Mouse (Mus musculus) neural tube, embryonic 11.5 days (tissue): ENCODE results near the gene Msmp. TPM values are rescaled to one million over a fixed set of nuclear protein-coding genes. Genes with fewer than 3 reads are reported as not detected.

Experiments
- ATAC-seq: fragments of 200-750 bp; cut with Nextera tagmentation; 2 replicates; pipeline ENCODE4 v1.8.0; 2017; ENCODE audit warnings: moderate number of reproducible peaks, mild to moderate bottlenecking, moderate TSS enrichment, moderate library complexity; ENCODE audit not compliant: insufficient read depth, low FRiP score, low TSS enrichment
- DNase-seq: peaks from one replicate; pipeline ENCODE4 v3.0.0-alpha.2; 2015; ENCODE audit warnings: low spot score
- H3K27ac ChIP-seq: fragments of 300-500 bp; sonication (generic); 2 replicates; pipeline ENCODE4 v1.5.1; 2014; ENCODE audit warnings: low read depth, mild to moderate bottlenecking, low read length
- H3K27me3 ChIP-seq: fragments of 300-500 bp; sonication (generic); 2 replicates; pipeline ENCODE4 v1.6.1; 2014; ENCODE audit warnings: mild to moderate bottlenecking, low read length, mixed read lengths; ENCODE audit not compliant: control insufficient read depth, insufficient read depth
- H3K36me3 ChIP-seq: fragments of 300-500 bp; sonication (generic); 2 replicates; pipeline ENCODE4 v1.6.1; 2014; ENCODE audit warnings: mild to moderate bottlenecking, low read length, moderate library complexity, mixed read lengths; ENCODE audit not compliant: control insufficient read depth, insufficient read depth
- H3K4me1 ChIP-seq: fragments of 300-500 bp; sonication (generic); 2 replicates; pipeline ENCODE4 v1.6.1; 2014; ENCODE audit warnings: low read length, mixed read lengths; ENCODE audit not compliant: control insufficient read depth, insufficient read depth
- H3K4me2 ChIP-seq: fragments of 300-500 bp; sonication (generic); 2 replicates; pipeline ENCODE4 v1.6.1; 2014; ENCODE audit warnings: low read depth, mild to moderate bottlenecking, moderate library complexity
- H3K4me3 ChIP-seq: fragments of 300-500 bp; sonication (generic); 2 replicates; pipeline ENCODE4 v1.5.1; 2014; ENCODE audit warnings: low read depth, low read length
- H3K9ac ChIP-seq: fragments of 300-500 bp; sonication (generic); 2 replicates; pipeline ENCODE4 v1.6.1; 2014; ENCODE audit warnings: mild to moderate bottlenecking, low read length
- H3K9me3 ChIP-seq: fragments of 300-500 bp; sonication (generic); 2 replicates; pipeline ENCODE4 v1.6.1; 2016; ENCODE audit warnings: low read length; ENCODE audit not compliant: control insufficient read depth
- WGBS: fragments of 180-500 bp; shearing (Covaris S2); extraction: QIAGEN DNeasy Blood & Tissue Kit; methylation state at CpG from one replicate; pipeline ENCODE4 v1.1.7; 2014; 5-methylcytosine and 5-hydroxymethylcytosine counted together
- polyA plus RNA-seq: library from polyadenylated mRNA; unstranded; fragments of >200 nt; fragmentation: Nextera tagmentation; extraction: Ambion mirVana; gene quantifications from 2 replicates; pipeline ENCODE4 v1.2.1, GENCODE M21; 2014

The Msmp gene
- polyA plus RNA-seq, 1 experiment from 2014 or later = 2.4 TPM

GRCm38 (mm10) chr4:43575356-43575755, 8.9 kb downstream of the Msmp start:
- Histone ChIP-seq H3K4me2 (no peak overlapping the region), H3K36me3 (peaks cover 6% of the 10 kb centered on the region; the same call in 1 of the 2 replicates), H3K9ac (no peak overlapping the region), H3K4me3 (no peak overlapping the region), H3K4me1 (peaks cover 27% of the 10 kb centered on the region), H3K9me3 (no peaks in the 10 kb centered on the region), H3K27ac (no peak overlapping the region), H3K27me3 (no peaks in the 10 kb centered on the region)
- WGBS = 65% methylated on average over 2 of the region's 2 CpGs
- DNase-seq = no peak
- no peak for ATAC-seq

DNA sequence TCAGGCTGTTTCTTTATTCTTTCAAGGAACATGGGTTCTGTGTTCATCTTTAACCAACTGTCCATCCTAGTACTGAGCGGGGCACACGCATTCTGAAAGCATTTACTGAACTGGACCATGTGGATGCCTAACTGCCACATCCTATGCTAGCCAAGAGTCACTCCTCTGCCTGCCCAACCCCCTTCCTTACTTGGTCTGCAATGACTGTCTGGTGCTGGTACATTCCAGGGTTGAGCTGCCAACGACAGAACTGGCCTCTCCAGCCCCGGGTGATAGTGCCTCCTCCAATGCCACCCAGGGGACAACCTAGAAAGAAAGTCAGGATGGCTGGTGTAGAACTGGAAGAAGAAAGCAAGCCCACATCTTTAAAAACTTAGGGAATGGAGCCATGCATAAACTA, 10.7 kb downstream of the Msmp start:
- WGBS = 92% methylated on average over 4 of the region's 4 CpGs
- peaks cover 14% of the 10 kb centered on the region for H3K36me3 ChIP-seq

DNA sequence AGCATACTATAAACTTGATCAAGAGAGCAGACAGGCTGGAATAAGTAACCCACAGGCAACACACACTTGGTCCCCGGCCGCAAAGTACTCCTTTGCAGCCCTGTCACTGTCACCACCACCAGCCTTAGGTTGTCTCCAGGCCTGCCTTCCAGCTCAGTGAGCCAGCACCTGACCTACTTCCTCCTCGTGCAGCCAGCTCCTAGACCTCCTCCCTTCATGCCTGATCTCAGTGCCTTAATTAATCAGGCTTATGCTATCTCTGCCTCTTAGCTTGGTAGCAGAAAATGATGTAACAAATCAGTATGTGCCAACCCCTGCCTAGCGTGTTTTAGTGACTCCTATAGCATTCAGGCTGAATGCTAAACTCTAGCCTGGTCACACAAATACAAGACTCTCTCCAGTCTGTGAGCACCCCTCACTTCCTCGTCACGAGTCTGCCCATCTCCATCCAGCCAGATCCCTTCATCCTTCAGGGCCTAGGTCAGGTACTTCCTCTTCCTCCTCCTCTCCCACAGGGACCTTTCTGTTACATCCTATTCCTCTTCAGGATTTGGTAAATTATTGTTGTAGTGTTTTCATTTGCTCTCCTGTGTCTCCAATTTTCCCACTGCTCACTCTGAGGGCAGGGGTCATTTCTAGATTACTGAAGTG, 12.8 kb downstream of the Msmp start:
- Histone ChIP-seq H3K9ac (no peak overlapping the region), H3K4me1 (peaks cover 5% of the 10 kb centered on the region), H3K36me3 (peaks cover 29% of the 10 kb centered on the region), H3K9me3 (no peaks in the 10 kb centered on the region), H3K27ac (no peak overlapping the region), H3K4me2 (no peak overlapping the region), H3K27me3 (no peaks in the 10 kb centered on the region), H3K4me3 (no peak overlapping the region)
- ATAC-seq (no peak), DNase-seq (no peak)
- WGBS = 92% methylated on average over 6 of the region's 6 CpGs

More for the DNA sequence above, 10.7 kb downstream of the Msmp start:
- no peak overlapping the region for H3K4me2 ChIP-seq
- ATAC-seq (no peak), DNase-seq (no peak)
- no peak overlapping the region for H3K27ac ChIP-seq
- H3K9ac ChIP-seq = no peak overlapping the region
- peaks cover 22% of the 10 kb centered on the region for H3K4me1 ChIP-seq
- no peaks in the 10 kb centered on the region for H3K9me3 ChIP-seq
- H3K4me3 ChIP-seq = no peak overlapping the region
- no peaks in the 10 kb centered on the region for H3K27me3 ChIP-seq

- no peak for DNase-seq
- peaks cover 6% of the 10 kb centered on the region; the same call in 1 of the 2 replicates for H3K4me1 ChIP-seq
- 94% methylated on average over 9 of the region's 9 CpGs for WGBS
- H3K9me3 ChIP-seq = no peaks in the 10 kb centered on the region
- no peak for ATAC-seq
- H3K36me3 ChIP-seq = peaks cover 30% of the 10 kb centered on the region
- no peak overlapping the region for H3K4me2 ChIP-seq
- no peak overlapping the region for H3K9ac ChIP-seq
- no peaks in the 10 kb centered on the region for H3K27me3 ChIP-seq
- no peak overlapping the region for H3K27ac ChIP-seq
- no peak overlapping the region for H3K4me3 ChIP-seq
Measured at GRCm38 (mm10) chr4:43567140-43567539, 17.2 kb downstream of the Msmp start.

- ATAC-seq (no peak), DNase-seq (no peak)
- H3K4me3 ChIP-seq = no peak overlapping the region
- H3K9me3 ChIP-seq = no peaks in the 10 kb centered on the region
- H3K36me3 ChIP-seq = peaks cover 25% of the 10 kb centered on the region
- no peak overlapping the region for H3K4me2 ChIP-seq
- no peak overlapping the region for H3K27ac ChIP-seq
- H3K4me1 ChIP-seq = peaks cover 26% of the 10 kb centered on the region
- no peak overlapping the region for H3K9ac ChIP-seq
- H3K27me3 ChIP-seq = no peaks in the 10 kb centered on the region
- WGBS = 69% methylated on average over 2 of the region's 2 CpGs
Measured at GRCm38 (mm10) chr4:43564231-43564630, 20.1 kb downstream of the Msmp start.

GRCm38 (mm10) chr4:43563601-43563875, 20.8 kb downstream of the Msmp start:
- Histone ChIP-seq H3K9ac (0 out of 2 replicates have a peak overlapping the region, but pooled peaks have one; percentile 95), H3K4me3 (peak overlapping the region; percentile 89; the same call in 1 of the 2 replicates), H3K4me2 (peak overlapping the region; percentile 67), H3K36me3 (peaks cover 22% of the 10 kb centered on the region), H3K27ac (no peak overlapping the region), H3K9me3 (no peaks in the 10 kb centered on the region), H3K4me1 (peaks cover 31% of the 10 kb centered on the region), H3K27me3 (no peaks in the 10 kb centered on the region)
- 79% methylated on average over 4 of the region's 4 CpGs for WGBS
- DNase-seq = no peak
- ATAC-seq = no peak

GRCm38 (mm10) chr4:43562769-43563600, 21.3 kb downstream of the Msmp start:
- no peak for DNase-seq
- peak overlapping the region; percentile 67 for H3K4me2 ChIP-seq
- peak overlapping the region; percentile 89 for H3K4me3 ChIP-seq
- no peaks in the 10 kb centered on the region for H3K9me3 ChIP-seq
- ATAC-seq = peak; percentile 18; the same call in 1 of the 2 replicates
- WGBS = 9% methylated on average over 22 of the region's 22 CpGs
- peaks cover 17% of the 10 kb centered on the region for H3K36me3 ChIP-seq
- peak overlapping the region; percentile 95 for H3K9ac ChIP-seq
- peak overlapping the region; percentile 91 for H3K27ac ChIP-seq
- peaks cover 36% of the 10 kb centered on the region for H3K4me1 ChIP-seq
- no peaks in the 10 kb centered on the region for H3K27me3 ChIP-seq

DNA sequence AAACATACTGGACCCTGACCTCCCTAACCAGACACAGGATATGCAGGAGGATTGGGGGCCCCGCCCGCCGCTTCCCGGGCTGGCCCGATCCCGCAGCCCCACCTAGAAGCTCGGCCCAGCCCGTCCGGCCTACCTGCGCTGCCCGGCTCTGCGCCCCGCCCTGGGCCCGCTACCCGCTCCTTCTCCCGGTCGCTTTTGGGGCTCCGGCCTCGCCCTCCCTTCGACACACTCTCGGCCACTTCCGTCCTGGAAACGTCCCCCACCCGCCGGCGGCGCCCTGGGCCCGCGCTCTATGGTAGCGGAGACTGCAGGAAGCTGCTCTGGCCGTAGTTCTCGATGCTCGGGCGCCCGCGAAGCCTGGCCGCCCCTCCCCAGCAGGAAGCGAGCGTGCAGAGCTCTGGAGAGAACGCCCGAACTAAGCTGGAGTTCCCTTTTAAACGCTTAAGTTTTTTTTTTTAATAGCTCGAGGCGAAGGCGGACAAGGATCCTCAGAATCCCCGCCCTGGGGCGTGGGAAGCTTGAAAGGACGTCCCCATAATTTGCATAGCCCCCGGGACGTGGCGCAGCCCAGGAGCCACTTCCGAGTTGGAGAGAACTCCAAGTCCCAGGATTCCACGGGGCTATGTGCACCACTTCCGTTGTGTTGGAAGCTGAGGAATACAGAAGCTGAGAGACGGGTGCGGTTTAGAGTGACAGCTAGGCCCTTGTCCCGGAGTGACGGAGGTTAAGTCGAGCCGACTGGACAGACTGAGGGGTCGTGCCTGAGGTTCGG, 22.1 kb downstream of the Msmp start, which contains the start of the genes Creb3 and Tln1:
Gene Creb3, plus strand, starts transcription at position 336 of the 772 bp plus-strand sequence.
Gene Tln1, minus strand, starts transcription at position 695 of the 772 bp plus-strand sequence.
- ATAC-seq (peak; percentile 94), DNase-seq (peak; percentile 95)
- Histone ChIP-seq H3K4me2 (peak within 1 kb of the TSS; percentile 69), H3K27ac (peak within 1 kb of the TSS; percentile 91), H3K36me3 (peaks cover 9% of the 10 kb centered on the region), H3K4me1 (peaks cover 38% of the 10 kb centered on the region), H3K27me3 (no peaks in the 10 kb centered on the region), H3K9me3 (no peaks in the 10 kb centered on the region), H3K4me3 (peak within 1 kb of the TSS; percentile 89), H3K9ac (peak within 1 kb of the TSS; percentile 95)
- under 1% methylated on average over 62 of the region's 62 CpGs for WGBS
